Mouse (Mus musculus) thymus, adult 2 months (tissue): ENCODE results near the gene Smug1. TPM values are rescaled to one million over a fixed set of nuclear protein-coding genes. Genes with fewer than 3 reads are reported as not detected.
A peak's percentile ranks its signal among the peaks of the same experiment; 100 is the strongest.

Source experiments
- DNase-seq: peaks from one replicate; pipeline ENCODE4 v3.0.0; 2021
- H3K27ac ChIP-seq: fragments of 200-500 bp; 2 replicates; pipeline ENCODE4 v1.5.1; 2012; ENCODE audit warnings: low read length, control low read depth; ENCODE audit not compliant: control insufficient read depth, insufficient read depth
- H3K27me3 ChIP-seq: fragments of 200-500 bp; 2 replicates; pipeline ENCODE4 v1.6.1; 2012; ENCODE audit warnings: mild to moderate bottlenecking, low read length, moderate library complexity, mixed read lengths; ENCODE audit not compliant: control insufficient read depth, insufficient read depth
- H3K36me3 ChIP-seq: fragments of 200-500 bp; 2 replicates; pipeline ENCODE4 v1.6.1; 2012; ENCODE audit warnings: mild to moderate bottlenecking, low read length, moderate library complexity; ENCODE audit not compliant: control insufficient read depth, insufficient read depth
- H3K4me1 ChIP-seq: fragments of 200-500 bp; replicated peaks from 2 replicates; pipeline ENCODE4 v1.6.1; 2012; ENCODE audit warnings: low read length; ENCODE audit not compliant: control insufficient read depth, insufficient read depth
- H3K4me3 ChIP-seq: fragments of 200-500 bp; 2 replicates; pipeline ENCODE4 v1.5.1; 2012; ENCODE audit warnings: mild to moderate bottlenecking, low read length, control low read depth, moderate library complexity; ENCODE audit not compliant: control insufficient read depth, insufficient read depth
- CTCF ChIP-seq: fragments of 200-500 bp; IDR thresholded peaks from 2 replicates; pipeline ENCODE4 v1.5.1; 2012; ENCODE audit warnings: mild to moderate bottlenecking, control low read depth, low read length, moderate library complexity, borderline replicate concordance; ENCODE audit not compliant: control insufficient read depth, poor library complexity, insufficient read depth; ENCODE audit errors: extremely low read depth
- POLR2A ChIP-seq: fragments of 200-500 bp; IDR thresholded peaks from 2 replicates; pipeline ENCODE4 v1.6.1; 2012; ENCODE audit warnings: mild to moderate bottlenecking, low read length, control low read depth, moderate library complexity; ENCODE audit not compliant: control insufficient read depth, poor library complexity, insufficient read depth; ENCODE audit errors: extremely low read depth
- WGBS: fragments of 180-500 bp; shearing (Covaris S2); methylation state at CpG from one replicate; pipeline ENCODE4 v1.1.7; 2018; 5-methylcytosine and 5-hydroxymethylcytosine counted together
- polyA plus RNA-seq: library from polyadenylated mRNA; depleted of rRNA; stranded (reverse); fragments of >200 nt; gene quantifications from 2 replicates; pipeline ENCODE4 v1.2.3, GENCODE M21; 2012

Smug1 gene
- polyA plus RNA-seq, 1 experiment = 25.1 TPM

DNA sequence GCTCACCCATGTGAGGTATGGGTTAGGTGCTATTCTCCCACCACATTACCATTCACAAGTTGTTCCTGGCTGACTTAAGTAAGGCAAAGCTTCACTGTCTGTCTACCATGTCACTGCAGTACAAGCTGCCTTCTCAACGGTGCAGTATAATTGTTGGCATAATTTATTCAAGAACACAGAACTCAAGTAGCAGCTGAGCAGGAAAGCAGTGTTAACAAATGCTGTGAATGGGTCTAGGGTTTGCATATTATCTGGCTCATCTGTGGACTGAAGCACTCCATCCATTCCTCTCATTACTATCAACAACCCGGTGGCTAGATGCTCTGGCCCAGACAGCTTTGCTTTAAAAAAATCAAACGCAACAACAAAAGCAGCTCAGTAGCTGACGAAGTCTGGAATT is 30.9 kb upstream of the Smug1 start:
- no peak overlapping the region for H3K27ac ChIP-seq
- H3K27me3 ChIP-seq = no peaks in the 10 kb centered on the region
- peaks cover 66% of the 10 kb centered on the region for H3K36me3 ChIP-seq
- WGBS = 95% methylated on average over 4 of the region's 4 CpGs
- H3K4me1 ChIP-seq = no peaks in the 10 kb centered on the region
- TF ChIP-seq CTCF (no peak), POLR2A (no peak)
- DNase-seq = no peak
- no peak overlapping the region for H3K4me3 ChIP-seq

DNA sequence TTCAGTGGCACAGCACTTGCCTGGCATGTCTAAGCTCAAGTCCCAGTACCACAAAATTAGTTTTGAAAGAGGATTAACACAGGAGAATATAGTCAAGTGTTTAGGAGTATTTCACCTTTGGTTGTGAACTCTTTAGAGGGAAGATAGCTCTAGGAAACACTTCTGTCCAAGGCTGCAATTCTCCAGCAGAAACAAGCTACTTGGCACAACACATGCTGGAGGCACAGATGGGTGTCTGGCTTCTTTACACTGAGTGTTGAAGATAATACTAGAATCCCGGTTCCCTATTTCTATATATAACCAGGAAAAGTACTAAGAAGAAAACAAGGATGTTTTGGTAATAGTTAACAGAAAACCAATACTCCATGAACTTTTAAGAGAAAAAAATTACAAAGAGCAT is 29.9 kb upstream of the Smug1 start:
- TF ChIP-seq POLR2A (no peak), CTCF (no peak)
- H3K4me1 ChIP-seq = no peaks in the 10 kb centered on the region
- H3K4me3 ChIP-seq = no peak overlapping the region
- no peaks in the 10 kb centered on the region for H3K27me3 ChIP-seq
- no peak for DNase-seq
- WGBS = 94% methylated on average over 1 of the region's 1 CpGs
- H3K27ac ChIP-seq = no peak overlapping the region
- H3K36me3 ChIP-seq = peaks cover 59% of the 10 kb centered on the region

DNA sequence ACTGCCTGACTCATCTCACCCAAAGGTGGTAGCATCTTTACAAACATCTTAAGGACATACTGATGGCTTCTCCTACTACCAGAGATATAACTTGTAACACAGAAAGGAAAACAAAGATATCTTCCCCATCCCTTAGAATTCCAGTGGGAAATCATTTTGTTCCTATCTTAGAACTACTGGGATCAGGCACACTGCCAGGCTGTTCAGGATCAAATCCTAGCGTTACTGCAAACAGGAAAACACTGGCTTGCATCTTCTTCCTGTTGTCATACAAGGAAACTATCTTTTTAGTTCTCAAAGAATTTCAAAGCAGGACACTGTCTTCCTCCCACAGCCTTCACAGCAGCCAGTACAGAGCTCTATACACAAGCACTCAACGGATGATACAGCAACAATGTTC is 26.7 kb upstream of the Smug1 start:
- no peaks in the 10 kb centered on the region for H3K27me3 ChIP-seq
- H3K4me1 ChIP-seq = no peaks in the 10 kb centered on the region
- TF ChIP-seq CTCF (no peak), POLR2A (no peak)
- 78% methylated on average over 2 of the region's 2 CpGs for WGBS
- no peak overlapping the region for H3K4me3 ChIP-seq
- peaks cover 29% of the 10 kb centered on the region for H3K36me3 ChIP-seq
- DNase-seq = no peak
- no peak overlapping the region for H3K27ac ChIP-seq

DNA sequence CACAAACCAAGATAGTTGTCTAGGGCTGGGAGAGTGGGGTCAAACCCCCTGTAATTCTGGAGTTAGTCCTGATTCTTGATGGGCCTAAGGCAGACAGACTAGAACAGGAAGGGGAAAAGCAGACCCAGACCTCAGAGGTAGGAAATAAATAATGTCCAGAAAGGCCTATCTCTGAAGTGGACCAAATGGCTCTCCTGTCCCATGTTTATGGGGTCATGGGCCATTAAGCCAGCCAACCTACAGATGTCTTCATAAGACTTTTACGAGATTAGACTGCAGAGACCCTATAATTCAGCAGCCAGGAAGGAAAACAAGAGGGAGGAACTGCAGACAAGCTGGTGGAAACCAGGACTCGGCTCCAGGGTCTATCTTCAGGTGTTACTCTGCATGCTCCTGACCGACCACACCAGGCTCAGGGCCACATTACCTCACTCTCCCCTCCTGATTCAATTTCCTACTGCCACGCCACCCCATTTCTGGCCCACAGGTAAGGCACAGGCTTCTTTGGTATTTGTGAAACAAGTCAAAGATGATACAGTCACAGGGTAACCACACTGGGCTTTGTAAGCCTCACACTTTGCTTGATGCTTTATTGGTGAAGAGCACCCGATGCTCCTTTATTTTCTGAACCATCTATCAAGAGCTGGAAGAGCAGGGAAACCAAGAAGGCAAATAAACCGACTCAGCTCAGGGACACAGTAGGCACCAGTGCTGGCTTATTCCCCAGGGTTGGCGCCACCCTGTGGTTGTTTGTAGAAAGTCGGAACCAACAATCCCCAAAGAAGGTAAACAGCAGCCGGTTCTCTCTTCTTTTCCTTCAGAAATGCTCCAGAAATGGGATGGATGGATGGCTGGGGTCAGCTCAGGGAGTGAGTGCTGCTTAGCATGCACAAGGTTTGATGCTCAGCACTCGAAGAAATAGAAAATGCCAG is 23.9 kb upstream of the Smug1 start:
- TF ChIP-seq POLR2A = no peak
- no peak for TF ChIP-seq CTCF
- Histone ChIP-seq H3K36me3 (peaks cover 3% of the 10 kb centered on the region), H3K4me1 (no peaks in the 10 kb centered on the region), H3K4me3 (no peak overlapping the region), H3K27ac (no peak overlapping the region), H3K27me3 (no peaks in the 10 kb centered on the region)
- DNase-seq = peak; percentile 28
- 74% methylated on average over 10 of the region's 10 CpGs for WGBS

- Histone ChIP-seq H3K36me3 (no peaks in the 10 kb centered on the region; the same call in 1 of the 2 replicates), H3K4me1 (no peaks in the 10 kb centered on the region), H3K4me3 (no peak overlapping the region), H3K27me3 (no peaks in the 10 kb centered on the region), H3K27ac (no peak overlapping the region)
- no peak for DNase-seq
- no peak for TF ChIP-seq POLR2A
- no peak for TF ChIP-seq CTCF
- 96% methylated on average over 7 of the region's 7 CpGs for WGBS
Measured at GRCm38 (mm10) chr15:103190083-103190482, 23.2 kb upstream of the Smug1 start.

GRCm38 (mm10) chr15:103187803-103188202 is 20.9 kb upstream of the Smug1 start:
- TF ChIP-seq POLR2A (no peak), CTCF (no peak)
- no peak for DNase-seq
- H3K4me1 ChIP-seq = peaks cover 10% of the 10 kb centered on the region; the same call in 1 of the 2 replicates
- no peak overlapping the region for H3K27ac ChIP-seq
- WGBS = 96% methylated on average over 6 of the region's 6 CpGs
- peaks cover 13% of the 10 kb centered on the region; the same call in 1 of the 2 replicates for H3K27me3 ChIP-seq
- H3K36me3 ChIP-seq = no peaks in the 10 kb centered on the region; the same call in 1 of the 2 replicates
- H3K4me3 ChIP-seq = no peak overlapping the region
